Mouse (Mus musculus): ENCODE results near the gene Arid1b.

Gene Arid1b

DNA sequence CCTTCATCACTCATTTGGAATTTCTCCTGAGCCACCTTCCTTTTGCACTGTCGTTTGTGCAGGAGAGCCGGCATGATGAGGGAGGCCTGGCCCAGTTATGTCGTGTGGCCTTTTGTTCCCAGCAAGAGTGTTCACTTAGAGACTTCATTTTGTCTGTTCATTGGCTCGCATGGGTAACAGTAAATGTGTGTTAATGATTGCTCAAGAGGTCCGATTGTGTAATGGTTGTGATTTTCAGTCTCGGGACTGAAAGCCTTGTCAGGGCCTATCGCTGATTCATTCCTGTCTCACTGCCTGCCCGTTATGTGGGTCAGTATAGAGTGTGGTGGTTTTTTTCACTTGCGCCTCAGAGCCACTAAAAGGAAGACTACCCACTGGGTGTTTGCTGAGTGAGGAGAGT lies 212.6 kb downstream of the Arid1b start:
- DNase-seq (ENCODE audit: low read depth in 1 of 2, low spot score in 2 of 2) = peak; percentile 16 to 51

DNA sequence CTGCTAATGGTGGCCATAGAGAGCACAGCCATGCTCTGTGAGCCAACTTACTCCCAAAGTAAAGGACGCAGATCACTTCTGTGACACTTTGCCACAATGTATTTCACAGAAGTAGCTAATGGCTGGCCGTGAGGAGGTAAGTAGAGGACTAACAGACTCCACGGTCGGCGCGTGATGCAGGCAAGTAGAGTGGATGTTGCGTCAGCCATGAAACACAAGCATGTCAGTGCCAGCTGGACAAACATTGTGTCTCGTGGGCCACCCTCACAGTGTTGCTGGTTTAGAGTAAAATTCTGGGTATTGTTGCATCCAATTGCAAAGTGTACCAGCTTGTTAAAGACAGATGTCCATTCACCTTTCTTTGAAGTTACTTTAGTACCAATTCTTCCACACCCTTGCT lies 213.7 kb downstream of the Arid1b start:
- DNase-seq (ENCODE audit: low read depth in 1 of 2, low spot score in 2 of 2) = no peak

DNA sequence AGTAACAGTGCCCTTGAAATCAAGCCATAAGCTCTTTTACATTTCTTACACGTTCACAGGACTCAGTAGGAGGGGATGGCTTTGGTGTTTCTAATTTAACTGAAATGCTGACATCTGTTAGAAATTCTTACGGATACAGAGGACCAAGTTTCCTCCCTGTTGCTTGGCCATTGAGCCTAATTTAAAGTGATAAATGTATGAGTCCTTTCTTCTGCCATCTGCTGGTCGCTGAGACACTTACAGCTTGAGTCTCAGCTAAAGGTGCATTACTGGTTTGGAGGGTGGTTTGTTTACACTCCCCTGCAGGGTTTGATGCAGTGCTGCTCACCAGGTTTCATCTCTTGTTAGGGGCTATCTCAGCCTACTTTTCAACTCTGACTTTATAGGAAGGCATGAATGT lies 214.2 kb downstream of the Arid1b start:
- DNase-seq (ENCODE audit: low read depth in 1 of 2, low spot score in 2 of 2) = no peak

DNA sequence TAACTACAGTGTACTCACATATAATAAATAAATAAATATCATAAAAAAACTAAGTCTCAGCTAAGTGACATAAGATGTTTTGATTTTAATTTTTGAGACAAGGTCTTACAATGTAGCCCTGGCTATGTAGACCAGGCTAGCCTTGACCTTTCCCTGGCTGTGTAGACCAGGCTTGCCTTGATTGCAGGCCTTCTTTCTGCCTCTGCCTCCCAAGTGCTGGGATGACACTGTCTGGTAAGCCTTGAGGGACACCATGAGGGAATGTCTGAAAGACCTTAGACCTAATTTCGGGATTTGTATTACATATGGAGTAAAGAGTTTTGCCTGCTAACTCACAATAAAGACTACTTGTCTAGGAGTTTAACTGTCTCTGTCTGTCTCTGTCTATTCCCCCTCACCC lies 214.9 kb downstream of the Arid1b start:
- no peak for DNase-seq (ENCODE audit: low read depth in 1 of 2, low spot score in 2 of 2)

DNA sequence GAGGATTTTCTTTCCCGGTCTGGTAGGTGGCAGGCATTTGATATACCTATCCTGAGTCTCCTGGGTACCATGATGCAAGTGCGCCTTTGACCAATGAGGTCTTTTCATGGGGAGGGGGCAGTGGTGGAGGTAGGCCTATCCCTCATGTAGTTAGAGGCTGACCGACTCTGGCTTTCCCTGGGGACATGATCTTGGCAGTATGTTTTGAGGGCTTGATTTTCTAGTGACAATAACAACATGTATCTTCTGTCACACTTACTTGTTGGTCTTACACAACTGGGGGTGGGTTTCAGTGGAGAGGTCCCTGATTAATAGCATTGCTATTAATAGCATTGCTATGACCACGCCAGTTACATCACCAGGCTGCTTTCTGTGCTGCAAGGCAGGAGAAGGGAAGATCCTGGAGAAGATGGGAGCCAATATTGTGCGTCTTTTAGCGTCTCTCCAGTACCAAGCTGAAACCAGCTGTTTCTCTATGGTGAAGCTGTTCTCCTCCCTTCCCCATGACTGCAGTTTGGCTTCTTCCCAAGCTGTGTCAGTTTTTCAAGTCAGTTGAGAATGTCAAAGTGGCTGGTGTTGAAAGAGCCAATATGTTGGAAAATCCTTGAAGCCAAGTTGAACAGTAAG lies 216.1 kb downstream of the Arid1b start:
- no peak for DNase-seq (ENCODE audit: low read depth in 1 of 2, low spot score in 2 of 2)

DNA sequence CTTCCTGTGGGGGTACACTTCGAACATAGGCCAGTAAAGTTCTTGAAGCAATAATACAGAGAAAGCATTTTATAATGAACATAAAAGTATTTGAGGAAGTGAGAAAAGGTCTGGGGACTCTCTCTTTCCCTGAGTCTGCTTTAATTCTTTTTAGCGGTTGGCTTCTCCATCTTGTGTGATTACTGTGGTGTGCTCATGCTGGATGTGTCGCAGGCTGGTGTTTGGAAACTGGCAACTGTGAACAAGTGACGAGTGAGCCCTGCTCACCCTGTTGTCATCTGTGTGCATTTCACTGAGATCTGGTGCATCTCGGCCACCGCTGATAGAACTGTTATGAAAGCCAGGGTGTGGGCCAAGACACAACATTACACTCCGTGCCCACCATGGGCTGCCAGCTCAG lies 216.8 kb downstream of the Arid1b start:
- peak in 1 of 2 experiments; percentile 16 for DNase-seq (ENCODE audit: low read depth in 1 of 2, low spot score in 2 of 2)

DNA sequence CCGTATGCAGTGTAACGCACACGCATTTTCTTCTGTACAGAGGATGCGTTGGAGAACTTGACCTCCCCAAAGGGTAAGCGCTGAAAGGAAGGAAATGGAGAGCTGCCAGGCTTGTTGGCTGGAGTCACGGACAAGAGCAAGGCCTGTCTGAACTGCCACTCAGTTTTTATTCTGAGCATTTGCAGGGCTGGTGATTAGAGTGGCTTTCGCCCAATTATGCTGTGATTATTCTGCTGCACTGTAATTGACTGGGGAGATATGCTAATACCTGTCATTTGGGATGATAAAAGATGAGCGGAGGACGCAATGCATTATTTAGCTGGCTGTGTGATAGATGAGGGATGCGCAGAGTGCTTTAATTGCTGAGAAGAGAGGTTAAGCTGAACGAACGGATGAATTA lies 218.0 kb downstream of the Arid1b start:
- DNase-seq (ENCODE audit: low read depth in 1 of 2, low spot score in 2 of 2) = no peak

DNA sequence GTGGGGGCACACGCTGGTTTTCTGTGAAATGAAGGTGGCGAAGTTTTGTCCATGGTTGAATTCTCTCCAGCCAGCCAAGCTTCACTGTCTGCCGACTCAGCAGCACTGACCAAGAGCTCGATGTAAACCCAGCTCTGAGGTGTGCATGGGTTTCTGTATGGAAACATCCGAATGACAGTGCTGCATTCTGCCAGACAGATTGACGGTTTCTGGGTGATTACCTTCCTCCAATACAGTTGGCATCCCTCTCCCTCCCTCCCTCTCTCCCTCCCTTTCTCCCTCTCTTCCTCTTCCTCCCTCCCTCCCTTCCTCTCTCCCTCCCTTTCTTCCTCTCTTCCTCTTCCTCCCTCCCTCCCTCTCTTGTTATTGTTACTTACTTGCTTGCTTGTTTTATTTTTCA lies 219.3 kb downstream of the Arid1b start:
- no peak for DNase-seq (ENCODE audit: low read depth in 1 of 2, low spot score in 2 of 2)

DNA sequence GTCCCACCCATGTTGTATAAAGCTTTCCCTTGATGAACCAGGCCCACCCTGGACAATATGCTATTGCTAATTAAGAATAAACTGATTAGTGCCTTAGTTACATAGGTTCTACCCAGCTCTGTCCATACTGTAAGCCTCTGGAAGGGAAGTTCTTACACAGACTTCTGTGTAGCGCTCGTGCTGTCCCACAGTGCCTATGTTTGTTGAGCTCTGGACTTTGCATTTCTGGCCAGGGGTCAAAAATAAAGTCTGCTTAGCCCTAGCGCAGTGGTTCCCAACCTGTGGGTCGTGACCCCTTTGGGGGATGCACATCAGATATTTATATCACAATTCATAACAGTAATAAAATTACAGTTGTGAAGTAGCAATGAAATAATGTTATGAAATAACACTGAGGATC lies 221.2 kb downstream of the Arid1b start:
- DNase-seq (ENCODE audit: low read depth in 1 of 2, low spot score in 2 of 2) = no peak

DNA sequence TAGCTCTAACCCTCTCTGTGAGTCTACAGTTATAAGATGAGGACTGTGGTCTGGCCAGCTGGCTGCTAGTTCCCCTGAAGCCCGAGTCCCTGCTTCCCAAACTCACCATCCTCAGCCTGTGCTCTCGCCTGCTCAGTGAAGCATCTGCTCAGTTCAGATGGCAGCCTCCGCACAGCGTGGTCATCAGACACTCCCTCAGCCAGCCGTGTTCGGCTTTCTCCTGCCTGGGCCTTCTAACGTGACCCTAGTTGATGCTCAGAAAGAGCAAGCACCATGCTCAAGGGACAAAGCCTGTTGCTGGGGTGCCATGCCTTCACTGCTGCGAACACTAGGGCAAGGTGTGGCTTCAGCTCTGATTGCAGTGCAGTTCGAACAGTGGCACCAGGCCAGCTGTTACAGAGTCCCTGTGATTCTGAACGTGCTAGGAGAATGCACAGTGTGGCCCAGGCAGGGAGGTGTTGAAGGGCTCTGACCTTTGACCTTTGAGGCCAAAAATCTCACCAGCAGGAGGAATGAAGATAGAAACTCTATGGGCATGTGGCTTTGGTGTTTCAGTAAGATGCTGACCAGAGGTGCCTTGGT lies 222.9 kb downstream of the Arid1b start:
- DNase-seq (ENCODE audit: low read depth in 1 of 2, low spot score in 2 of 2) = no peak

DNA sequence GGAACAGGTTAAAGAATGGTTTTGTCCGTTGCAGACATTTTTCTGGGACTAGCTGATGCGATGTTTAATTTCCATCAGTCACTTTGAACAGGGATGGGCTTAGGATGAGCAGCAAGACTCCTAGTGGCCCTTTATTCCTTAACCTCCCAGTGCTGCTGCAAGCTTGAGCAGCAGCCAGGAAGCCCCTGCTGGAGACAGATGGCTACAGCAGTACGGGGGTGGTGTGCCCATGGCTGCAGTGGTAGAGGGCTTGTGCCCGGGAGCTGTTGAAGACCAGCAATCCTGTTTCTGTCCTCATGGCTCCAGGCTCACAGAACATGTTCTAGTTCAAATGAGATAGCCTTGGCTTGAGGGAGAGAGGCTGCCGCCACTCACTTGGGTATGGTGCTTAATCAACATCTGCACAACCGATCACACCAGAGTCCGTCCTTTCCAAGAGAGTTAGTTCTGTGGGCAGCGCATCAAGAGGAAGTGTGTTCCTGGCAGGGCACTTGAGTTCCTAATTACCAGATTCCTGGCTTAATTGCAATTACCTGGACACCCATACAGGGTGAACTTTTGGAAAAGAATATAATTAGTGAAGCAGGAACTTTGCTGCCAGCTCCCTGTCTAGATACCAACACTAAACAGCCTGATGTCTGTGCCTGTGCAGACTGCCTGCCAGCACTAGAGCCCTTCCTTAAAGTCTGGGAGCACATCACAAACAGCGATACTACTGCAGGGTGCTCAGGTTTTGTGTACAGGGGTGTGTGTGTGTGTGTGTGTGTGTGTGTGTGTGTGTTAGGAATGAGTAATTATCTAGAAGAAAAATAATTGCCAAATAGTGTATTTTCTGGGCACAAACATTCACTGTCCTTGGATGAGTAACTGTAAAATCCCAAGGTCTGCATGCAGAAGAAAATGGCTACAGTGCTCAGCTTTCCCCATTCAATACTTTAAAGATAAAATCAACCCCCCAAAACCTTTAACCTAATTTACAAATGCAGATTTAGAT lies 224.0 kb downstream of the Arid1b start:
- DNase-seq (ENCODE audit: low read depth in 1 of 2, low spot score in 2 of 2) = no peak

DNA sequence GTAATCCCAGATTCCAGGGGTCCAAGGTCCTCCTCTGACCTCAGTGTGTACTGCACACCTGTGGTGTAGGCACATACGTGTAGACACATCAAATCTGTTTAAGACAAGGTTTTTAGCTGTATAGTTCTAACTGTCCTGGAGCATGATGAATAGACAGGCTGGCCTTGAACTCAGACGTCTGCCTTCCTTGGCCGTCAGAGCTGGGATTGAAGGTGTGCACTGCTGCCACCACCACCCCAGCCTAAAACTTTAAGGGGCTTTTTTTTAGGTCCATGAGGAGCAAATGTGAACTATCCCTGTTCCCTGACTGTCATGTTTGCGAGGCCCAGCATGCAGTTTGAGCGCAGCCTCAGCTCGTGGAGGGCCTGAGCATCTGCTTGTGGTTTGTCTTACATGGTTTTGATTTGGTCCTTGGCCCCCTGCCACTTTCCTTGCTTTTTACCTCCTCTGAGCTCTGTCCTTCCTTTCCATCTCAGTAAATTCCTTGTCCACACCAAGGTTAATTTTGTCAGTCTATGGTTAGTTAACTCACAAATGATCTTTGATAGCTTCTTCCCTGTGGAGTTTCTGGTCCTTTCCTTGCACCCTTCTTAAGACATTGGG lies 224.9 kb downstream of the Arid1b start:
- DNase-seq (ENCODE audit: low read depth in 1 of 2, low spot score in 2 of 2) = no peak

DNA sequence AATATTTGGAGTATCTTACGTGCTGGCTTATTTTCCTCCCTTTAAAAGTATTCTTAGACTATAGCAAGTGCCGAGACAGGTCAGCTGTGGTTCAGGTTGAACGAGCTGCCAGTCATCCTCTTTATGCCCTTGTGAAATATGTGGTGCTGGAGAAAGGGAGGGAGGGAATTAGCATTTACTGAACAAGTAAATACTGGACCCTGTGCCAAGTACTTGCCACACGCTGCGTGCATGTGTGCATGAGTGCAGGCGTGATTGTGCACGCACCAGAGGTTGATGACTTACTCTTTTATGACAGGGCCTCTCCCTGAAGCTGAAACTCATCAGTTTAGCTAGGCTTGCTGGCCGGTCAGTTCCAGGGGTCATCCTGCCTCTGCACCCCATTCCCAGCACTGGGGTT lies 226.9 kb downstream of the Arid1b start:
- DNase-seq (ENCODE audit: low read depth in 1 of 2, low spot score in 2 of 2) = no peak

DNA sequence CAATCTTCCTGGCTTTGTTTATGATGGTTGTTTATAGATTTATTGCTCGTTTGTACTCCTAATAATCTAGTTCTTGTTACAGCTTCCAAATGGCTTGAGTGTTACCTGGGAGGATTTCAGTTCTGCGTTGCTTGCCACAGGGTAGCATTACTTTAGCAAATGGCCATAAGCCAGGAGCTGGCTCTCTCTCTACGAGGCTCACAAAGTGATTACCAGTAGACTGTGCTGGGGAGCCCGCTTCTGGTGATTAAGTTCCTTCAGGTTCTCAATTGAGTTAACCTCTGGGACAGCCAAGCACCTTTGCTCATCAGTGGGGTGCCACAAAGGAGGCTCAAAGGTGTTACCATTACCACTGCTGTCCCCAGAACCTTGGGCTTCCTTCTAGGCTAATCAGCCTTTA lies 227.4 kb downstream of the Arid1b start:
- DNase-seq (ENCODE audit: low read depth in 1 of 2, low spot score in 2 of 2) = no peak

DNA sequence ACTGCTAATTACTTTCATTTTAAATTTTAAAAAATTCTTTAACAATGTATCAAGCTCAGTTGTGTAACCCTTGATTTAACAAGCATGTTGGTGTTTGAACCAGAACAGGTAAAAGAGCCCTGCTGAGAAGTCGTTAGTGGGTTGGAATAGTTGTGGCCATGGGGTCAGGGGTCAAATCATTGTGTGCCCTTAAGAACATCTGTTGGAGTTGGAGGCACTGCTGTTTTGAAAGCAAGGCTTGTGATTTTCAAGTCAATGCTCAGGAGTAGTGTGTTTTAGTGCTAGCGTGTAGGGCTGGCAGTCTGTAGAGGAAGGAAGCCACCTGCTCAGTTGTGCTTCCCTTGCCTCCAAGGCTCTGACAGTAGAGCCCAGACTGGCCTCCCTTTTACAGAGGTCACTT lies 228.7 kb downstream of the Arid1b start:
- no peak for DNase-seq (ENCODE audit: low read depth in 1 of 2, low spot score in 2 of 2)

DNA sequence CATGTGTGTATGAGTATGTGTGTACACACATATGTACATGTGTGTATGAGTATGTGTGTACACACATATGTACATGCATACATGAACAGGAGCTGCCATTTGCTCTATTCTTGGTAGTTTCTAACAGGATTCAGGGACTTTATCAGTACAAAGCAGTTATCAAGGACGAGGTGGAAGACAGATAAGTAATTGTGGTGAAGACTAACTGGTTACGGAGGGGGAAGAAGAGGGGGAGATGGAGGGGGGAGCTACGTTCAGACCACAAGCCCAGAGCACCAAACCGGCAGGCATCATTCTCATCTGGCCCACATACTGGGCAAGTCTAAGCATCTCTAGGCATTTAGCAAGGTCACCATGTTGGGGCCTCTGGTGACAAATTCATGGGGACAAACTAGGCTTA lies 230.8 kb downstream of the Arid1b start:
- no peak for DNase-seq (ENCODE audit: low read depth in 1 of 2, low spot score in 2 of 2)

DNA sequence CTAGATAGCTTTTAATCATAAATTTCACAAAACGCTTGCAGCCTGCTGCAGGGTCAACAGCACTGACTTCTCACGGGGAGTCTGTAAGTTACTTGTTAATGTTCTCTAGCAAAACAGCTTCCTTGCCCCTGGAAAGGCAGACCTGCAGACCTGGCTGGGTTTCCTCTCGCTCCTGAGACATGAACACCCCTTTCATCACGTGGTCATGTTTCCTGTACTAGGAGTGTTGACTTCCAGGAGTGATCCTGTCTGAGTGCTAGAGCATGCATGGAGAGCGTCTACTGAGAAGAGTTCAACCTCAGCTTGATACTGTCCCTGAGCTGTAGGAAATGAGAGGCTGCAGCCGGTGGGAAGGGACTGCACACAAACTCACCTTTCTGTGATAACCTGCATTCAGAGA lies 233.0 kb downstream of the Arid1b start:
- no peak for DNase-seq (ENCODE audit: low read depth in 1 of 2, low spot score in 2 of 2)

DNA sequence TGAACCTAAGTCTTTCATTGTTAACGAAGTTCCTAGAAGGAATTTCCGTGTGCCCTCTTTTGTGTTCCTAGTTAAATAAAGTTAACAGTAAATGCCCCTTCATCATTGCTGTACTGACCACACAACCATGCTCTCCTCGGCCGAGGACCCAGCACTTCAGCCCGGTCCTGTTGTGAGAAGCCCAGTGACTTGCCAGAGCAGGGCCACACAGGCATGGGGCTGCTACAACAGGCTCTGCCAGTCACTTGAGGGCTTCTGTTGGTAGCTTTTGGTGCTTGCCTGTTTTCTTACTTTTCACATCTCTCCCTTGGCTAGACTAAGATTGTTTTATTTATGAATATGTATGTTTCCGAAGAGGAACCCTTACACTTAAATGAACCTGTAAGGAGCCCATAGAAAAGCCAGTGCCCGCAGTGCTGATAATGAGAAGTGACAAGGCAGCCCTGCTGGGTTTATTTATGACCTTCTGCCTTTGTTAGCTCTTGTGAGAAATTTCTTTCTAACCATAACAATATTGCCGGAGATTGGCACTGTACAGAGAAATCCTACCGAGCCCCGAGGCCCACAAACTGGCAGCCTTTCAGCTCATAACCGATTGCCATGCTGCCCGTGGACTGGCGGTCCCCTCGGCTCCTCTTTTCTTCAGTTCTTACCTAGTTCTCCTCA lies 234.0 kb downstream of the Arid1b start:
- no peak for DNase-seq (ENCODE audit: low read depth in 1 of 2, low spot score in 2 of 2)

DNA sequence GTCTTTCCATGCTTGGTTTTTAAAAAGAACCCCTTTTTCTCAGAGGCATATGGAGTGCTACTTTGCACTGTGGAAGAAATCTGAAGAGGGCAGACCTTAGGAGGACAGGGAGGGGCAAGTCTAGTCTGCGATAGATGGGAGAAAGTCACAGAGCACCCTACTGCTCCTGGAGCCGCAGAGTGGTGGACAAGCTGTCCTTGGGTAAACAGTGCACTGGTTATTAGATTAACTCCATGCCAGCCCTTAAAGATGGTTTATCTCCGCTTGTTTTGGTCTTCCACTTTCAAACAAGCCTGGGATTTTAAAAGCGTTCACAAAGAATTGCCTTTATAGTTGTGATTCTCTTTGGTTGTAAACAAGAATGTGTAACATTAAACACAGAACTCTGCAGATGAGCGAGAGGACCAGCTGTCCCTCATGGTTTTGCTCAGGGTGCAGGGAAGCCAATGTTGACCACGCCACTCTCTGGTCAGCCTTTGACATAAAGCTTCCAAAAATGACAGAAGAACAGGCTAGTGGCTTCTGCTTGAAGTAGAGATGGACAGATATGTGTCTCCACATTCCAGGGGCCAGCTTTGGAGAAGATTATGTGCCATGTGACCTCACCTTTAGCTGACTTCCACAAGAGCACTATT lies 234.6 kb downstream of the Arid1b start:
- no peak for DNase-seq (ENCODE audit: low read depth in 1 of 2, low spot score in 2 of 2)

DNA sequence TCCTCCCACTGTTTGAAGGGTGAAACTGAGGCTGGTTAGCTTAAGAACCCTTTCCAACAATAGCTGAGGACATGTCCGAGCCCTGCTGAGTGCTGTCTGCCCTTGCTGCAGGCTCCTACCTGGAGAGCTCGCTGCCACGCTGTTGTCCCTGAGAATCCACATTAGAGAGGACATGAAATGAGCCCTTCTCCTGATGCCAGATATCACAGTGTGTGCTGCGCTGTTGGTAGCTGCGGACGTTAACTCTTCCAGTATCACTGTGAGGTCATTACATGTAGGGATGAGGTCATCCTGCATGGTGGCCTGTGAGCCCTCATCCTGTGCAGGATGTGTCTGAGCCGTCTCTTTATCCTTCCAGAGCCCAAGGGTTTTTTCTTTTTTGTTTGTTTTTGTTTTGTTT lies 235.9 kb downstream of the Arid1b start:
- no peak for DNase-seq (ENCODE audit: low read depth in 1 of 2, low spot score in 2 of 2)

DNA sequence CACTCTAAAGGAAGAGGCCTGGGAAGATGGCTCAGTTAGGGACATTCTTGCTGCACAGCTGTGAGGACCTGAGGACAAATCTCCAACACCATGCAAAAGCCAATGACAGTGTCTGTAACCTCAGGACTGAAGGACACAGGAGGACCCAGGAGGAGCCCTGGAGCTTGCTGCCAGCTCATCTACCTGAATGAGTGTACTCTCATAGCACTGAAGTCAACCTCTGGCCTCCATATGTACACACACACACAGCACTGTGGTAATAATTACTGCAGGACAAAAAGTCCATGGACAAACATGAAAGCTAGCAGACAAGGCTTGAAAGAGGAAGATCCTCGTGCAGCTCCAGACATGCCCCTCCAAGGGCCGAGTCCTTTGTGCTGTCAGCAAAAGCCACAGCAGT lies 238.0 kb downstream of the Arid1b start:
- DNase-seq (ENCODE audit: low read depth in 1 of 2, low spot score in 2 of 2) = no peak
